Mouse (Mus musculus): ENCODE measurements at regions not wholly inside any gene's neighbourhood (a gene's known extent, or its start where the extent isn't known, plus 50 kb on each side); places are given as distances from the start of the nearest gene placed in this dataset.

DNA sequence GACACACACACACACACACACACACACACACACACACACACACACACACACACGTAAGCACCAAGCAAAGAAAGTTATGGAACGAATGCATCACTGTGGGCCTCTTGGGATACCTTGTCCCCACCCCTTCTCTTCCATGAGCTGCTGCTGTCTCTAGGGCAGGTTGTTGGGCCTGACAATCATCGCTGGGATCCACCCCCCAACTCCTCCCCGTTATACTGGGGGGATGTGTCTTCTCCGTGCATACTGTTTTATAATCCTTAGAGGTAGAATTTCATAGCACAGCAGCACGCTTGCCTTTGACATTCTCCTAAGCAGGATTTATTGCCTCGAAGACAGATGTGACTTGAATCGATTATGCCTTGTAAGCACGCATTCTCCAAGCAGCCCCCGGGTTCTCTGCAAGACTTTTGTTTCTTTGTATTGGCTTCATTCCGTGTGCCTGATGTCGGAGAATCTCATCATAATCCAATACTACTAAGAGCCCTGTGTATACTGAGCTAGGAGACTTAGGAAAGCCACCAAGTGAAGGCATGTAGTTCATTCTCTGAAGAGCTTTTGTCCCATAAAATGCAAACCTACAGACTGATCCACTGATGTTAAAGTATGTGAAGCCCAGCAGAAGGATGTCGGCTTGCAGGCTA, 386.4 kb downstream of the Prdm2 start:
- WGBS: 32% methylated on average over 13 of the region's 13 CpGs
- ATAC-seq (ENCODE audit: insufficient read depth, low FRiP score): no peak

DNA sequence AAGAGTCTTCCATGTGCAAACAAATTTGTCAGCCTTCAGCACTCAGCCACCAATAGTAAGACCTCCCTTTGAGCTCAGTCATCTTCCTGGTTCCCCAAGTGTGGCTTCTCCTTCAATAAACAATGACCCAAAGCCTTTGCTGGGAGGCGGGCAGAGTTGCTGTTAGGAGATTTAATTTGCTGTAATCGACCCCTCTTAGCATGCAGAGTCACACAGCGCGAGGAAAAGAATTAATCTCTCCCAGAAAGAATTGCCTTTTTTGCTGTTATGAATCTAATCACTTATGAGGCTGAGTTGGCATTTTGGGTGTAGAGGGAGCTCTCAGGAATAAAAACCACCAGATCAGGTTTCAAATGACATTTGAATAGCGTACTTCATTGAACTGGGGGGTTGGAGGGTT, 387.0 kb downstream of the Prdm2 start:
- no peak overlapping the region for H3K27ac ChIP-seq (ENCODE audit: low read length)
- no peak overlapping the region for H3K4me3 ChIP-seq (replicated peaks; ENCODE audit: low read length)
- no peaks in the 10 kb centered on the region for H3K36me3 ChIP-seq (ENCODE audit: control insufficient read depth, insufficient read depth, low read length)
- peaks cover 7% of the 10 kb centered on the region for H3K4me1 ChIP-seq (ENCODE audit: control insufficient read depth, insufficient read depth, low read length)
- ATAC-seq (ENCODE audit: insufficient read depth, low FRiP score): no peak
- no peaks in the 10 kb centered on the region for H3K27me3 ChIP-seq (ENCODE audit: control insufficient read depth, insufficient read depth, low read length)
- H3K9me3 ChIP-seq (replicated peaks; ENCODE audit: control insufficient read depth, low read length): no peaks in the 10 kb centered on the region
- H3K4me2 ChIP-seq (ENCODE audit: low read depth, low read length): peak overlapping the region; percentile 20; the same call in 1 of the 2 replicates
- no peak overlapping the region for H3K9ac ChIP-seq (ENCODE audit: low read length)
- WGBS: 22% methylated on average over 5 of the region's 5 CpGs

More for the DNA sequence above, 386.4 kb downstream of the Prdm2 start:
- H3K4me1 ChIP-seq (ENCODE audit: control insufficient read depth, insufficient read depth, low read length): peaks cover 7% of the 10 kb centered on the region
- no peaks in the 10 kb centered on the region for H3K36me3 ChIP-seq (ENCODE audit: control insufficient read depth, insufficient read depth, low read length)
- peak overlapping the region; percentile 20; the same call in 1 of the 2 replicates for H3K4me2 ChIP-seq (ENCODE audit: low read depth, low read length)
- H3K9me3 ChIP-seq (replicated peaks; ENCODE audit: control insufficient read depth, low read length): no peaks in the 10 kb centered on the region
- H3K9ac ChIP-seq (ENCODE audit: low read length): no peak overlapping the region
- no peak overlapping the region for H3K27ac ChIP-seq (ENCODE audit: low read length)
- no peak overlapping the region for H3K4me3 ChIP-seq (replicated peaks; ENCODE audit: low read length)
- no peaks in the 10 kb centered on the region for H3K27me3 ChIP-seq (ENCODE audit: control insufficient read depth, insufficient read depth, low read length)

DNA sequence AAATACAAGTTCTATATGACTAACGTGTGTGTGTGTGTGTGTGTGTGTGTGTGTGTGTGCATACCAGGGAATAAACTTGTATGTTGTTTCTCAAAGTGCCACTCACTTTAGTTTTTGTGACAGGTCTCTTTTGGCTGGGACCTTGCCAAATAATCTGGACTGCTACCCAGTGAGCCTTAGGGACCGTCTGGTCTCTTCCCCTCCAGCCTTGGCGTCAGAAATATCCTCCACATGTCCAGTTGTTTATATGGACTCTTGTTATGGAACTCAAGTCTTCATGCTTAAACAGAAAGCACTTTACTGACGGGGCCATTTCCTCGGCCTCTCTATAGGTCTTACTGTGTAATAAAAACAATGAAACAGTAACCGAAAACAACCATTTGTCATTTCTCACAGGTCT, 394.4 kb downstream of the Prdm2 start:
- Histone ChIP-seq H3K4me3 (replicated peaks; ENCODE audit: low read length) (no peak overlapping the region), H3K27ac (ENCODE audit: low read length) (no peak overlapping the region), H3K4me1 (ENCODE audit: control insufficient read depth, insufficient read depth, low read length) (no peaks in the 10 kb centered on the region), H3K27me3 (ENCODE audit: control insufficient read depth, insufficient read depth, low read length) (no peaks in the 10 kb centered on the region), H3K4me2 (ENCODE audit: low read depth, low read length) (no peak overlapping the region), H3K9ac (ENCODE audit: low read length) (no peak overlapping the region), H3K9me3 (replicated peaks; ENCODE audit: control insufficient read depth, low read length) (no peaks in the 10 kb centered on the region), H3K36me3 (ENCODE audit: control insufficient read depth, insufficient read depth, low read length) (no peaks in the 10 kb centered on the region)
- WGBS: 48% methylated on average over 6 of the region's 6 CpGs
- no peak for ATAC-seq (ENCODE audit: insufficient read depth, low FRiP score)

DNA sequence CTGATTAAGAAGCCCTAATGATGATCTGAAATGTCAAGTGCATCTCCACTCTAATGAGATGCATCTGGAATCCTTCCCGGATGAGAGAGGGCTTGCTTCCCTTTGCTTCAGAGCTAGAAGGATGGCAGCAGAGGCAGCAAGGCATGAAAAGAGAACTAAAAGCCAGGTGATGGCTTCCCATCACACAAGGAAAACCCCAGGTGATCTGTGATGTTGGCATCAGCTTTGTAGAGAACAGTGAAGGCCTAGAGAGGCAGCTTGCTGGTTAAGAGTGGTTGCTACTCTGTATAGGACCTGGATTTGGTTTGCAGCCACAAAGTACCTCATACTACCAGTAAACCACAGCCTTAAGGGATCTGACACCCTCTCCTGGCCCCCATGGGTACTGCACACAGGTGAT, 395.8 kb downstream of the Prdm2 start:
- H3K27ac ChIP-seq (ENCODE audit: low read length): no peak overlapping the region
- no peaks in the 10 kb centered on the region for H3K4me1 ChIP-seq (ENCODE audit: control insufficient read depth, insufficient read depth, low read length)
- ATAC-seq (ENCODE audit: insufficient read depth, low FRiP score): no peak
- no peak overlapping the region for H3K4me2 ChIP-seq (ENCODE audit: low read depth, low read length)
- no peaks in the 10 kb centered on the region for H3K9me3 ChIP-seq (replicated peaks; ENCODE audit: control insufficient read depth, low read length)
- H3K4me3 ChIP-seq (replicated peaks; ENCODE audit: low read length): no peak overlapping the region
- H3K27me3 ChIP-seq (ENCODE audit: control insufficient read depth, insufficient read depth, low read length): no peaks in the 10 kb centered on the region
- H3K36me3 ChIP-seq (ENCODE audit: control insufficient read depth, insufficient read depth, low read length): no peaks in the 10 kb centered on the region
- WGBS: 68% methylated on average over 1 of the region's 1 CpGs
- H3K9ac ChIP-seq (ENCODE audit: low read length): no peak overlapping the region

DNA sequence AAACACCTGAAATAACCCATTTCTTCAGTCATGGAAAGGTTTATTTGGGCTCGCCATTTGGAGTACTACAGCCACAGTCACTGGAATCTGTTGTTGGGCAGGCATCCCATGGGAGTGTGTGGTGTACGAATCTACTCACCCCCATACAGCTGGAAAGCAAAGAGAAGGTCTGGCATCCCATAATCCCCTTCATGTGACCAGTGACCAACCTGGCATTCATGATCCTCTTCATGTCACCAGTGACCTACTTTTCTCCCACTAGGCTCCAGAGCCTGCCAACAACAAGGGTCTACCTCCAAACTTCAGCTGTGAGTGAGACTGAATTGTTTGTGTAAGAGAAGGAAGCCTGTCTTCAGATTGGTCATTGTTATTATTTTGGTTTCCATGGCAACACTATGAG, 409.0 kb downstream of the Prdm2 start:
- ATAC-seq (ENCODE audit: insufficient read depth, low FRiP score): no peak
- H3K9me3 ChIP-seq (replicated peaks; ENCODE audit: control insufficient read depth, low read length): no peaks in the 10 kb centered on the region
- WGBS: 89% methylated on average over 2 of the region's 2 CpGs

DNA sequence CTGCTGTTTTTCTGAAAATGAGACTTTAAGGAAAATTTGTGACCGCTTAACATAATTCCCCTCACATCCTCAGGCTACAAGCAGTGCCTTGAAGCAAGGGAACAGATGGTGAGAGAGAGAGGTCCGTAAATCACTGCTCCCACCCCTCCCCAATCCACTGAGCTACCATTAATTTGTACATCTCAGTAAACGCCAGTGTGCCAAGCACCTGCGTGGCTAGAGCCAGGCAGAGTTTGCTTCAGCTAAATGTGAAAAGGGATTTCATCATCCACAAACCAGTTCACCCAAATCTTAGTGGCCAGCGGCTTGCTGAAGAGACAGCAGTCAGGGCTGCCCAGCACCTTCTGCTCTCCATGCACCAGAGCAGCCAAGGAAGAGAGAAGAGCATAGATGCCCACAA, 413.5 kb downstream of the Prdm2 start:
- H3K27ac ChIP-seq (ENCODE audit: low read length): no peak overlapping the region
- no peak for ATAC-seq (ENCODE audit: insufficient read depth, low FRiP score)
- H3K27me3 ChIP-seq (ENCODE audit: control insufficient read depth, insufficient read depth, low read length): no peaks in the 10 kb centered on the region
- H3K36me3 ChIP-seq (ENCODE audit: control insufficient read depth, insufficient read depth, low read length): no peaks in the 10 kb centered on the region
- no peaks in the 10 kb centered on the region for H3K9me3 ChIP-seq (replicated peaks; ENCODE audit: control insufficient read depth, low read length)
- H3K4me3 ChIP-seq (replicated peaks; ENCODE audit: low read length): no peak overlapping the region
- H3K4me2 ChIP-seq (ENCODE audit: low read depth, low read length): no peak overlapping the region
- no peaks in the 10 kb centered on the region for H3K4me1 ChIP-seq (ENCODE audit: control insufficient read depth, insufficient read depth, low read length)
- 40% methylated on average over 5 of the region's 5 CpGs for WGBS
- no peak overlapping the region for H3K9ac ChIP-seq (ENCODE audit: low read length)

More for the DNA sequence above, 409.0 kb downstream of the Prdm2 start:
- H3K4me3 ChIP-seq (replicated peaks; ENCODE audit: low read length): no peak overlapping the region
- H3K27me3 ChIP-seq (ENCODE audit: control insufficient read depth, insufficient read depth, low read length): no peaks in the 10 kb centered on the region
- no peak overlapping the region for H3K27ac ChIP-seq (ENCODE audit: low read length)
- no peak overlapping the region for H3K9ac ChIP-seq (ENCODE audit: low read length)
- H3K4me1 ChIP-seq (ENCODE audit: control insufficient read depth, insufficient read depth, low read length): no peaks in the 10 kb centered on the region
- no peaks in the 10 kb centered on the region for H3K36me3 ChIP-seq (ENCODE audit: control insufficient read depth, insufficient read depth, low read length)
- no peak overlapping the region for H3K4me2 ChIP-seq (ENCODE audit: low read depth, low read length)

DNA sequence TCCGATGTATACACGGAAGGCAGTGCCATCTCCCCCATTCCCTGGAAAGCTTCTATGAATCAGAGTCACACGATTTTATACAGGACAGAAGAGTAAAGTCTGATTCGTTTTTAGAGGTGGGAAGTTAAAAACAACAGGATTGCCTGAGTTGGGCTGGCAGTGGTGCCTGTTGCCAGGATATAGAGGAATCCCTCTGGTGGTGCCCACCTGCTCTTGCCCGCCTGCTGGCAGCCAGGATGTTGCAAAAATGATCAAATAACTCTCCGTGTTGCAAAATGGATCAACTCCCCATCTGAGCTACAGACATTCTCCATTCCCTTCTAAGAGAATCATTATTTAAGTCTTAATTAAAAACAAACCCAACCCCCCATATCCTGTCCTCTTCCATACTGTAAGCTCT, 414.0 kb downstream of the Prdm2 start:
- Histone ChIP-seq H3K27me3 (ENCODE audit: control insufficient read depth, insufficient read depth, low read length) (no peaks in the 10 kb centered on the region), H3K4me2 (ENCODE audit: low read depth, low read length) (no peak overlapping the region), H3K9me3 (replicated peaks; ENCODE audit: control insufficient read depth, low read length) (no peaks in the 10 kb centered on the region), H3K27ac (ENCODE audit: low read length) (no peak overlapping the region), H3K36me3 (ENCODE audit: control insufficient read depth, insufficient read depth, low read length) (no peaks in the 10 kb centered on the region), H3K4me3 (replicated peaks; ENCODE audit: low read length) (no peak overlapping the region), H3K4me1 (ENCODE audit: control insufficient read depth, insufficient read depth, low read length) (no peaks in the 10 kb centered on the region), H3K9ac (ENCODE audit: low read length) (no peak overlapping the region)
- ATAC-seq (ENCODE audit: insufficient read depth, low FRiP score): no peak
- WGBS: 71% methylated on average over 6 of the region's 6 CpGs

DNA sequence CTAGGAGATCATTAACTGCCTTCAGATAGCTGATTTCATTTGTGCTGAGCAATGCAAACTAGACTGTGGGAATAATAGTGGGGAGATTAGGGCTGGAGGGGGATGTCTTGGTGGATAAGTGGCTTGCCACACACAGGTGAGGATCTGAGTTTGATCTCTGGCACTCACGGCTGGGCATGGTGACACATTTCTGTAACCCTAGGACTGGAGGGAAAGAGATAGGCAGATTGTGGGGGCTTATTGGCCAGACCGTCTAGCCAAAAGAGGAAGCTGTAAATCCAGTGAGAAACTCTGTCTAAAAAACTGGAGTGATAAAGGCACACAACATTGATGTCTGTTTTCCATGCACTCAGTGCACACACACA, 420.2 kb downstream of the Prdm2 start:
- no peak overlapping the region for H3K27ac ChIP-seq (ENCODE audit: low read length)
- H3K4me2 ChIP-seq (ENCODE audit: low read depth, low read length): no peak overlapping the region
- no peak for ATAC-seq (ENCODE audit: insufficient read depth, low FRiP score)
- H3K27me3 ChIP-seq (ENCODE audit: control insufficient read depth, insufficient read depth, low read length): no peaks in the 10 kb centered on the region
- H3K4me3 ChIP-seq (replicated peaks; ENCODE audit: low read length): no peak overlapping the region
- H3K9me3 ChIP-seq (replicated peaks; ENCODE audit: control insufficient read depth, low read length): no peaks in the 10 kb centered on the region
- H3K4me1 ChIP-seq (ENCODE audit: control insufficient read depth, insufficient read depth, low read length): no peaks in the 10 kb centered on the region
- 51% methylated on average over 2 of the region's 2 CpGs for WGBS
- no peaks in the 10 kb centered on the region for H3K36me3 ChIP-seq (ENCODE audit: control insufficient read depth, insufficient read depth, low read length)
- H3K9ac ChIP-seq (ENCODE audit: low read length): no peak overlapping the region

DNA sequence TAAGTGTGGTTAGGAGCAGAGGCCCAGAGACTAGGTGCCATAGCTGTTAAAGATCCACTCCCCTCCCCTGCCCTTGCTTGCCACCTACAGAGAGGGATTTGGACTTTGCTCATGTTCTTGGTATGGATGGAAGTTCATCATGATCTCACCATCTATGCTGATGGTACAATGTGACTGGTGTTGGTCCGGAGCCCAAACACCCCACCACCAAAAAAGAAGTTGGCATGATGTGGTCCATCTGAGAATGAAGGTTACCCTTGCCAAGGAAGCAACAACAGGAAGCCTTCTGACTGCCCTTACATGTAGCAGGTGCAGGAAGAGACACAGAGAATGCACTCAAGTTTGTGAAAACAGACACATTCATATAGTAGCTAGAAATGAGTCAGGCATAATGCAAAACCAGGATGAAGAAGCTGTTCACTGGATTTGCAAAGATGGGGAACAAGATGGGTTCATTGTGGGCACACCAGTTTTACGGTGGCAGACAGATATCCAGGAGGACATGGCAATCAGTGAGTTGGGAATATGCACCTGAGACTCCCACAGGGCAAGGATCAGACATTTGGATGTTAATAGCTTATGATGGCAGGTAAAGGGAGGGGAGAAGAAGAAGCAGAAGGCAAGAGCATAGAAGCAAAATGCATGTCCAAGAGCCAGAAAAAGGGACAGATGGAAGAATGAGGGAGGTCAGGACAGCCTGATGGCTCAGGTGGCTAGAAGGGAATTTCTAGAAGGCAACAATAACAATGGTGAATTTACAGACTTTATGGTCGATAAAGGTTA, 420.8 kb downstream of the Prdm2 start:
- no peak for ATAC-seq (ENCODE audit: insufficient read depth, low FRiP score)

More for the DNA sequence above, 420.8 kb downstream of the Prdm2 start:
- no peaks in the 10 kb centered on the region for H3K4me1 ChIP-seq (ENCODE audit: control insufficient read depth, insufficient read depth, low read length)
- no peaks in the 10 kb centered on the region for H3K27me3 ChIP-seq (ENCODE audit: control insufficient read depth, insufficient read depth, low read length)
- no peak overlapping the region for H3K9ac ChIP-seq (ENCODE audit: low read length)
- H3K36me3 ChIP-seq (ENCODE audit: control insufficient read depth, insufficient read depth, low read length): no peaks in the 10 kb centered on the region
- WGBS: 81% methylated on average over 3 of the region's 3 CpGs
- H3K27ac ChIP-seq (ENCODE audit: low read length): no peak overlapping the region
- H3K4me3 ChIP-seq (replicated peaks; ENCODE audit: low read length): no peak overlapping the region
- no peaks in the 10 kb centered on the region for H3K9me3 ChIP-seq (replicated peaks; ENCODE audit: control insufficient read depth, low read length)
- no peak overlapping the region for H3K4me2 ChIP-seq (ENCODE audit: low read depth, low read length)

All from stomach, embryonic 16.5 days (tissue).